Mouse (Mus musculus) heart, postnatal 36 days (tissue): ENCODE measurements around the gene Arid5b. TPM values are rescaled to one million over a fixed set of nuclear protein-coding genes. Genes with fewer than 3 reads are reported as not detected.

Experiments
- DNase-seq, 2 experiments: peaks; one replicate each; pipeline ENCODE4 v3.0.0; 2021 to 2022
- intact Hi-C: fragments of 180-260 bp; cut with DNase I; formaldehyde crosslinking; loops from one replicate; pipeline ENCODE4 v1.15.1; 2025
- total RNA-seq, 2 experiments: library from RNA; stranded (reverse); gene quantifications; 2 replicates each; pipeline ENCODE4 v1.2.3; 2021

Gene Arid5b
- total RNA-seq, 2 experiments from 2014 or later, result 23.2 to 33.8 TPM

DNA sequence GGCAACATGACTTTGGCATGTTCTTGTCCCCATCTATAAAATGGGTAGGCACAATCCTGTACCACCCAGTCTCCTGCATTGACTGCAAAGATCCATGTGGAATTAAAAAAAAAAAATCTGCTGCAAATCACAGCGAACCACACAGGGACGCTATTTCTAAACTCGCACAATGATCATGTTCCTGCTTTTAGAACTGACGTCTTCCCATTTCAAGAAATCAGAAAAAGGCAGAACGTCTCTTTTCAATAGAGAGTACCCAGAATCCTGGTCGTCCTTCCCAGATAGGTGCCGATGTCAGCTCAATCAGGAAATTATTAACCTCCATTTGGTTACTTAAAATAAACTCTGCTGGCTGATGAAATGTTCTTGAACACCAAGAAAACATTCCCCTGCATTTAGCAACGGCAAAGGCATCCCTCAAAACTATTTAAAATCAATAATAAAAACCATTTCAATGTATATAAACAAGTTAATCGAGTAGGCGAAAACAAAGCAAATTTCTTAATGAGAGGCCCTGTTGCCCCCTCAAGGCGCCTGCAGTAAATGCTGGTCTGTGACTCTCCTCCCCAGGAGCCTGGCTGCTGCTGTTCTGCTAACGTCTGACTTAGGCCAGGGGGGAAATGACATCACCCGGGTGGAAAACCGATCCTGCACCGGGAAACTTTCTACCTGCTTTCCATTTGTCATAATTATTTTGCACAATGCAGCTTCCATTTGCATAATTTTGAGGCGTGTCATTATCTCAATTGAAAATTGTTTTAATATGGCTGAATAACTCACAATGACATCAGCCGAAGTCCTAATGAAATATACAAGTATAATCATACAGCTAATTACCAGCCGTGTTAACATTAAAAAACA, 3.4 kb downstream of the Arid5b start:
- DNase-seq, result peak; percentile 43 to 54
- intact Hi-C loops, result loop anchor here (2.0 to 10.0 kb wide), 3 partner anchors 26 to 730 kb away; partner anchors contain the start of gene Ado

DNA sequence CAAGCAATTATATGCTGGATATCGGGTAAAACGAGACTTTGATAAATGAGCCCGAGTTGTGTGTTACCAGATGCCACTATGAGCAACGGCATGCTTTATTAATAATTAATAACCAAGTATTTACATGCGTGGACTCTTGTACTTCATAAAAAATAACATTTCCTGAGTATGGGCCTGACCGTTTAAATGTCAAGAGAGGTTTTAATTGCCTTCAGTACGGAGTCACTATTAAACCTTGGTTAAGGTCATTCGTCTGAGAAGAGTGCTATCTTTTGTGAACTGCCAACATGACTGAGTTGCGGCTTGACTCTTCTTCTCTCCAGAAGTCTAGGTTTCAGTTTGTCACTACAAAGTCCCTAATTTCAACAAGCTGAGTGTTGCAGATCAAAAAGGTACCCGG, 8.8 kb downstream of the Arid5b start:
- DNase-seq, result no peak
- intact Hi-C loops, result loop anchor here (10.0 kb wide), 1 partner anchor 725 kb away; the partner anchor contains the start of gene Ado

DNA sequence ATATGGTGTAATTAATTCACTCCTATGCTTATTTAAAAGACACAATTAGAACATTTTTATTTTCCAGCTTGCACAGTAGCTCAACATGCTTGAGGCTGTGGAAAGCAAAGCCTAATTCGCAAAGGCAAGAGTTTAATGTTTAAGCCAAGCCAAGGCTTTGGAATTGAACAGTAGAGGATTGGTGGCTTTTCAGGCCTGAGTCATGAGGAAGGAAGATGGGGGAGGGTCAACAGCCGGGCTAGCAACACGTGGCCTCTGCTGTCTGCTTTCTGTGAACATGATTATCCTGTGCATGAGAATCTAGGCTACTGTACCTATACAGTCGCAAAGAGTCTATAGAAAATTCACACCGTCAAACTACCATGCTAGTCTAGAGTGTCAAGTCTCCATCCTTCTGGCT, 9.9 kb downstream of the Arid5b start:
- intact Hi-C loops, result no loop called here
- DNase-seq, result no peak

- no peak for DNase-seq
- intact Hi-C loops, result no loop called here
Observed at GRCm38 (mm10) chr10:68263969-68264688, 14.4 kb downstream of the Arid5b start.

- intact Hi-C loops, result no loop called here
- DNase-seq, result no peak
Observed at GRCm38 (mm10) chr10:68263296-68263968, 15.1 kb downstream of the Arid5b start.

- no peak for DNase-seq
- intact Hi-C loops, result no loop called here
Observed at GRCm38 (mm10) chr10:68259601-68260000, 18.9 kb downstream of the Arid5b start.

GRCm38 (mm10) chr10:68257358-68258056, 21.0 kb downstream of the Arid5b start:
- DNase-seq, result no peak
- intact Hi-C loops, result no loop called here

DNA sequence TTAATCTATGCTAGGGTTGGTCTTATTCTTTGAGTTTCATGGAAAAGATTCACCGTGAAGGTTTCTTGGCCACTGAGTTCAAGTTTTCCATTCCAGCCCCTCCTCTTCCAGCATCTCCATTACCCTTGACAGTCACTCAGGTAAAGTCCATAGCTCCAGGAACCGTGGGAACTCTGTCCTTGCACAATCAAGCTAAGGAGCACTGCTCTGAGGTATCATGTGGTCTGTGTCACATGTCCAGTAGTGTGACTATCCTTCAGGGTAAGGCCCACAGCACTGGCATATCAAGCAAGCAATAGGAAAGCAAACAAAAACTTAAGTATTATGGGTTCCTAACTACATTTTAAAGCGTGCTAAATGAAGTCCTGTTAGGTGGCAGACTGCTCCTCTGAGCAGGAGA, 22.4 kb downstream of the Arid5b start:
- DNase-seq, result no peak
- intact Hi-C loops, result no loop called here

GRCm38 (mm10) chr10:68253452-68254117, 25.0 kb downstream of the Arid5b start:
- no peak for DNase-seq

GRCm38 (mm10) chr10:68252650-68253049, 25.9 kb downstream of the Arid5b start:
- DNase-seq, result no peak

More at GRCm38 (mm10) chr10:68253452-68254117, 25.0 kb downstream of the Arid5b start:
- intact Hi-C loops, result no loop called here

GRCm38 (mm10) chr10:68249355-68249782, 29.2 kb downstream of the Arid5b start:
- peak; percentile 39 to 40 for DNase-seq
- intact Hi-C loops, result loop anchor here (2.0 kb wide), 1 partner anchor 25 kb away; no protein-coding TSS in a partner anchor

More at GRCm38 (mm10) chr10:68252650-68253049, 25.9 kb downstream of the Arid5b start:
- intact Hi-C loops, result no loop called here

- no peak for DNase-seq
- intact Hi-C loops, result loop anchor here (2.0 kb wide), 1 partner anchor 26 kb away; no protein-coding TSS in a partner anchor
Observed at GRCm38 (mm10) chr10:68248281-68249015, 30.1 kb downstream of the Arid5b start.

DNA sequence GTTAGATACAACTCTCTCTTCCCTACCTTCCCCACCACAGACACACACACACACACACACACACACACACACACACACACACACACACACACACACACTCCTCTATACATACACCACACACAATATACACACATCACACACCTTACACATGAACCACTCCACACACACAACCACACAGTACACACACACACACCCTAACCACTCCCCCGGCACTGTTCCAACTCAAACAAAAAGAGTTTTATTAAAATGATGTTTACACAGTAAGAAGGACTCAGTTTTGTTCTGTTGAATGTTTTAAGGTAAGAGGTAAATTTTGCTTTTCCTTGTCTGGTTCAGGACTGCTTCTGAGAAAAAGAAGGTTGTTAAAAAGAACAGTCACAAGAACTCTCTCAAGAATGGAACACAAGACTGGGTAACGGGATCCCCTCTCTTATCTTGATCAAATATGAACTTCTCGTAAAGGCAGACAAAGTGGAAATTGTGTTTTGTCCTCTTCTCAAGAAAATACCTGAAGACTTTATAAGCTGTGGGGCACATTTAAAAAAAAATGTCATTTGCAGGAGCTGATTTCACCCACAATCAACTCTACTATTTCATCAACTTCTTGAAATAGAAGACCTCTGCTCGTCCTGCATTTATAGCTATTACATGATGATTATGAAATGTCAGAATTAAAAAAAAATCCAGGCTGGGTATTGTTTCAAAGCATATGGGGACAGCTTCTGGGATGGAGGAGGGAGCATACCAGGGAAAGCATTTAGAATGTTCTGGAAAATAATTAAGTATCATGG, 30.9 kb downstream of the Arid5b start:
- no peak for DNase-seq
- intact Hi-C loops, result loop anchor here (2.0 kb wide), 1 partner anchor 27 kb away; no protein-coding TSS in a partner anchor

DNA sequence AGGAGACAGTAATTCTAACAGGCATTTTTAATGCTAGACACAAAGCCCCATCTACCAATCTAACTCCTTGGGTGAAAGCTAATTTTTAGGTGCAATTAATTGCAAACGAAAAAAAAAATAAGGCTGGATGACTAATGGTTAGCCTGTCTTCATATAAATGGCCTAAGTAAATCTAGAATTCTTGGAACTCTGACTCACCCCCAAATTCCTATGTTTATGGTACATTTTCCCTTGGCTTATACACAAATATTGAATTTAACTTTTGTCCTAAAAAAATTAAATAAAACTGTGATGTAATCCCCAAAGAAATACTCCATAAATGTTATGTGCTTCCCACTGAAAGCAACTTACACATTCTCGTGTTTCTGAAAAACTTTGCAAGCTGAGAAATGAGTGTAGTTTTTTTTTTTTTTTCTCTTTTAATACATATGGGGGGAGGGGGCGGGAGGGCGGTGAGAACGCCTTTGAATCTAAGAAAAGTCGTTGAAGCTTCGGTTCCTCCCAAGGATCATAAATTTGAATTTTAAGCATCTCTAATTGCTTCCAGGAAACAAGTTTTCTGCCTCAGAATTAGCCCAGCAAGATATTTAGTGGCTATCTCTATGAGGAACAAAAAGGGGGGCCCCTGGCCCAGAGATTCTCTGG, 31.8 kb downstream of the Arid5b start:
- no peak for DNase-seq
- intact Hi-C loops, result no loop called here

- intact Hi-C loops, result no loop called here
- DNase-seq, result peak in 1 of 2 experiments; percentile 10
Observed at GRCm38 (mm10) chr10:68240804-68241485, 37.6 kb downstream of the Arid5b start.

DNA sequence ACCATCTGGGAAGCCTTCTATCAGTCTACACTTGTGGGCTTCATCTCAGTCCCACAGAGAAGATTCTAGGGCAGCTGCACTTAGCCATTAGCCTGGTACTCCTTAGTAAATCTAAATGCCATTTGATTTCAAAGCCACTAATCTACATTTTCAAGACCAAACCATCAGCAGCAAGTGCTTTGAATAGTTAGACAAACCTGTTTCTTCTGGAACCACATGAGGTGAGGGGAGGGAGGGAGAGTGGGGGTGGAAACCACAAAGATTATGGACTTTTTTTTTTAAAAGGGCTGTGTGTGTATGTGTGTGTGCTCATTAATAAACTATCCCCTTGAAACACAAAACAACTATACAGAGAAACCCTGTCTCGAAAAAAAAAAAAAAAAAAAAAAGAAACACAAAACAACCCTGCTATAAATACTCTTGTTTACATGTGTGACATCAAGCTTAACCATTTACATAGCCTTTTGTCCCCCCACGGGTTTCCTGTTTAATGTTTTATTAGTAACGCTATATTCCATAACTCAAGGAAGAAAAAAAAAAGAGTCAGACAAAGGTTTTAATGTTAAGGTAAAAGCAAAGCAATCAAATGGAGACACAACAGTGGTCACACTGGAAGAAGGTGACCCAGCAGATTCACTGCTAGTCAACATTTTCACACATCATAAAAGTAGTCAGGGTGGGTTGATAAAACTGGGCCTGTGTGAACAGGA, 38.3 kb downstream of the Arid5b start:
- intact Hi-C loops, result no loop called here

More for the DNA sequence above, 38.3 kb downstream of the Arid5b start:
- no peak for DNase-seq
